Mouse (Mus musculus) adrenal gland, postnatal 14 days (tissue): ENCODE results near the gene Nmrk1. TPM values are rescaled to one million over a fixed set of nuclear protein-coding genes. Genes with fewer than 3 reads are reported as not detected.

Source experiments
- DNase-seq: peaks from one replicate; pipeline ENCODE4 v3.0.0; 2021; ENCODE audit warnings: mixed read lengths
- total RNA-seq: library from RNA; stranded (reverse); gene quantifications from 2 replicates; pipeline ENCODE4 v1.2.3, GENCODE M21; 2021

Gene Nmrk1
- total RNA-seq, 1 experiment from 2014 or later = 13.6 TPM

DNA sequence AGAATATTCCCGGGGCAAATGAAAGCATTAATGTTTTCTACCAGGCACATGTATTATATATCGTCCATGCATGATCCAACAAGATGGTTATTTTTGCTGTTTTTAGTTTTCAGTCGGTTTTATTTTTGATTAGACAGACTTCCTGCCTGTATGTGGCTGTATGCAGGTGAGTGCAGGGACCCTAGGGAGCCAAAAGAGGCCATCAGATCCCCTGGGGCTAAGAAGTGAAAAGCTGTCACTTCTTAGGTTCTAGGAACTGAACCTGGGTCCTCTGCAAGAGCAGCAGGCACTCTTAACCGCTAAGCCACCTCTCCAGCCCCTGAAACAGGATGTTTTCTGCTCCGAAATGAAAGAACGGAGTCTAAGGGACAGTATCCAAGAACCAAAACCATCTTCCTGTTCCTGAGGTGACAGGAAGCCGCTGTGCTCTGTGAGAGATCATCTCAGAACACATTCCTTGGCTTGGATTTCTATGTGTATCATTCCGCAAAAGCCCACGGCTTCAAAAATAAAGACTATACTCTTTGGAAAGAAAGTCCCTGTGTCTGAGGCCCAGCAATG is 16.0 kb upstream of the Nmrk1 start:
- no peak for DNase-seq

- no peak for DNase-seq
Measured at GRCm38 (mm10) chr19:18617504-18617903, 14.2 kb upstream of the Nmrk1 start.

GRCm38 (mm10) chr19:18619060-18619459 is 12.7 kb upstream of the Nmrk1 start:
- DNase-seq = no peak

GRCm38 (mm10) chr19:18619691-18620090 is 12.1 kb upstream of the Nmrk1 start:
- DNase-seq = no peak

DNA sequence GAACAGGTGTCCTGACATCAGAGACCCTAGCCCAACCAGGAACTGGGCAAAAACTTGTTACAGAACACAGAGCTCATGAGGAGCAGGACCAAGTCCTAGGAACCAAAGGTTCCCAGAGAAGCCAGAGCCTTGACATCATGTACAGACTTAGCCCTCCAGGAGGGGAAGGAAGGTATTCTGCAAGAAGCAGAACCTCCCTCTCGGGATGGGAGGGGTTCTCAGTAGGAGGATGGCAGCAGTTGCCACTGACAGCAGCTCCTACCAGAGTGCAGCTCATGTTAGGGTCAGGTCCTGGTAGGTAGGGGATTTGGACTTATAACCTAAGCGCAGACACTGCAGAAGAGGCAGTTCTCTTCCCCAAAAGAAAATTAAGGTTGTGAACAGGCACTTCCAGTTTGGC is 7.9 kb upstream of the Nmrk1 start:
- DNase-seq = no peak

DNA sequence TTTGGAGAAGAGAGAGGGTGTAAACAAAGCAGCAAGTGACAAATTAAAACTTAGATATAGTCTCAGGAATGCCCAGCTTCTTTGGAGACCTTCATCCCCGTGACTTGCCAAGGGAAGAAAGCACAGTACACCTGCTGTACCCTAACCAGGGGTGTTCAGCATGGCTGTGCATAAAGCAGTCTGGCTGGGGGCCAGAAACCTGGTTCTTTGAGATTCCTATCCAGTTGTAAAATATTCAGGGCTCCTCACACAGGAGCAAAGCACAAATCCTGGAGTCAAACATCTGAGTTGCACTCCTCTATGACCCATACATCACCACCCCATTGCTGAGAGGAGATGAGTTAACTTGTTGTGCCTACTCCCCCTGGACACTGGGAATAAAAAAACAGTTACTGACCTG is 2.2 kb upstream of the Nmrk1 start:
- DNase-seq = no peak

- peak; percentile 44 for DNase-seq
Measured at GRCm38 (mm10) chr19:18630221-18631119, 1.3 kb upstream of the Nmrk1 start.

DNA sequence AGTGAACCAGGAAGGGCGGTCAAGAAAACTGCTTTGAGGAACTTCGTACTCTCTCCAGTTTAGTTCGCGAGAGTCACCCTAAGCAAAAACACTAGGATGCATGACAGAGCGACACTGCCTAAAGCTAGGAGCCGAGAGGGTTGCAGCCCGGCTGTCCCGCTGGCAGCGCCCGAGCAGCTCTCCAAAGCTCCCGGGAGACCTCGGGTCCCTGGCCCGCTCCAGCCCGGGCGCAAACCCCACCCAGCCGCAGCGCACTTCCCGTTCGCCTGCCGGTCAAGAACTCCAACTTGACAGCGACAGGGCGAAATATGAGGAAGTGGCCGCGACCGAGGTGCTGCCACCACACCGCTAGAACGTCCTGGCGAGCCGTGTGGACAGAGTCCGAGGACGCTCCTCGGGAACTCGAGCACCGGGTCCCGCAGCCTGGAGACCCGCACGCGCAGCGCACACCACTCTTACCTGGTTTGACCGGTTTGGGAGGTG is 548 bp upstream of the Nmrk1 start:
- peak; percentile 83 for DNase-seq

- no peak for DNase-seq
Measured at GRCm38 (mm10) chr19:18632231-18633185, 758 bp downstream of the Nmrk1 start.

- no peak for DNase-seq
Measured at GRCm38 (mm10) chr19:18637954-18638353, 6.2 kb downstream of the Nmrk1 start.

GRCm38 (mm10) chr19:18638949-18639348 is 7.2 kb downstream of the Nmrk1 start:
- DNase-seq = no peak

- DNase-seq = no peak
Measured at GRCm38 (mm10) chr19:18639552-18639951, 7.8 kb downstream of the Nmrk1 start.

GRCm38 (mm10) chr19:18641001-18641400 is 9.3 kb downstream of the Nmrk1 start:
- DNase-seq = no peak

GRCm38 (mm10) chr19:18643411-18643810 is 11.7 kb downstream of the Nmrk1 start:
- no peak for DNase-seq

GRCm38 (mm10) chr19:18644084-18644483 is 12.3 kb downstream of the Nmrk1 start:
- no peak for DNase-seq

- no peak for DNase-seq
Measured at GRCm38 (mm10) chr19:18646397-18646796, 14.6 kb downstream of the Nmrk1 start.

DNA sequence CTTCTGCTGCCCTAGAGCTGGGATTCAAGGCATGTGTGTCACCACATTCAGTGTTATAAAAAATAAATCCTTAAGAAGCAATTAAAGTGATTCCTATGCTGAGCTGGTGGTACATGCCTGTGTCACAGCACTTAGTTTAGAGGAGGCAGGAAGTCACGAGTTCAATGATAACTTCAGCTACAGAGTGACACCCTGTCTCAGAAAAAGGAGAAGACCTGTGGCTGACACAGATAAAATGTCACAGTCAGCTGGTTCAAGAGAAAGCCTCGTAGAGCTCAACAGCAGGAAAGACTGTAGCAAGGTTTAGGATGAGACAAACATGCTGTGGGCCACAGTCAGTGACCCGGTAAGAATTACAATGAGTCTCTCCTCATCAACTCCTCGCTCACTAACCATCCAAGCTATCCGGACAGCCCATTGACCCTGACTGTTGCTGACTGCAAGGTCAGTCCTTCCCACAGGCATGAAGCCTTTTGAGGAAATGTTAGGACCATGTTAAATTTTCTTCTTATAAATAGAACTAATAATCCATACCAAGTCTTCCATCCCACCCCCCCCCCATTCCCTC is 15.2 kb downstream of the Nmrk1 start:
- peak; percentile 37 for DNase-seq

DNA sequence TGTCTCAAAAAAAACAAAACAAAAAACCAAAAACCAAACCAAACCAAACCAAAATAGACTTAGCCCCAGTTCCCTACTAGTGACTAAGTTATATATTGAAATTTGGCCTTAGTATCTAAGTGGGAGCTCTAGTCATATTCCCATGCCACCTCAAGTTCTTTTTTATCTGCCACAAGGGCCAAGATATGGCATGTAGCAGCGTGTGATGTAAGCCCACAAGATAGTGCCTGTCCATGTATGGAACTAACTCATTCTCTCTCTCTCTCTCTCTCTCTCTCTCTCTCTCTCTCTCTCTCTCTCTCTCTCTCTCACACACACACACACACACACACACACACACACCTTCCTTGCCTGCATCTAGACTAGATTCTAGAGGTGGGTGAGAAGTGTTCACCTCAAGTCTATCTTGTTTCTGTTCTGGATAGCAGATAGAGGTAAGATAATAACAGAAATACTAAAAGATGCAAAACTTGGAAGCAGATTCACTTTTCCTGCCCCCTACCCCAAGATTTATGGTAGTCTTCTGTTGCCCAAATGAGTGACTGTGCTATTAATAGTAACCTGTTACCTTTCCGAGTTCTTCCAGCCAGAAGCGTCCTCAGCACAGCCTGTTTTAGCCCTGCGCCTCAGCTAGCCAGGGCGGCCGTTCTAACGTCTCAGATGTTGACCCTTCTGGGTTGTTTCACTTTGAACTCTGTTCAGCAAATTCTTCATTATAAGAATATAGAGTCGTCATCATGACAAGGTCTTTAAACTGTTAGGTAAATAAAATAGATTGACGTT is 16.2 kb downstream of the Nmrk1 start:
- no peak for DNase-seq

DNA sequence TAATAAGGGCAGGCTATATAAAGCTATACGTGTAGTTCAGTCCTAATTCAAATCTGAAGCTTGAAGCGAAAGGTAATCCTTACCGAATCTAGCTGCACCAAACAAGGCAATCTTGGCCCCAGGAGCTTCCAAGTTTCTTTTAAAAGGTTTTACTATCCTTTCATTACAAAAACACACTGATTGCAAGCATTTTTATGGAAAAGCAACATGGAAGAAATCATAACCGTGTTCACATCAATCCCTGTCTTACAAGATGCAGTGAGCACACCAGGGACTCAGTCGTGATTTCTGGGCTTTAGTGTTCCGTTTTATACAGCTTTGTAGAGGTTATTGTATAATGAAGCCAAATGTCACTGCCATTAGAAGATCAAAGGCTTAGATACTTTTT is 16.8 kb downstream of the Nmrk1 start:
- no peak for DNase-seq

DNA sequence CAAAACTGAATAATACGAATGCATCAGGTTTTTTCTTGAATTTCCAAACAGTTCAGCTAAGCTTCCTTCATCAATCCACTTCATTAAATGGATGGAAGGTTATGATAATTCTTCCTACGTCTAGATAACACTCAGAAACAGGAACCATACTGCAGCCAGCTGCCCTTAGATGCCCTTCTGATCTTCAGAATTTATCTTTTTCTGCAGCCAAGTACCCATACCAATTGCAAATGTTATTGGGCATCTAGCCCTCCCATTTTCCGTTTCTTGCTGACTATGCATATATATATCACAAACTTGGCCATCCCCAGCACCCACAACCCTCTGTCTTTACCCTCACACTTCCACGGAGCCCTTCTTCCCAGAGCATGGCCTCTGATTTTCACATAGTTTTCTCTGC is 18.2 kb downstream of the Nmrk1 start:
- DNase-seq = no peak

DNA sequence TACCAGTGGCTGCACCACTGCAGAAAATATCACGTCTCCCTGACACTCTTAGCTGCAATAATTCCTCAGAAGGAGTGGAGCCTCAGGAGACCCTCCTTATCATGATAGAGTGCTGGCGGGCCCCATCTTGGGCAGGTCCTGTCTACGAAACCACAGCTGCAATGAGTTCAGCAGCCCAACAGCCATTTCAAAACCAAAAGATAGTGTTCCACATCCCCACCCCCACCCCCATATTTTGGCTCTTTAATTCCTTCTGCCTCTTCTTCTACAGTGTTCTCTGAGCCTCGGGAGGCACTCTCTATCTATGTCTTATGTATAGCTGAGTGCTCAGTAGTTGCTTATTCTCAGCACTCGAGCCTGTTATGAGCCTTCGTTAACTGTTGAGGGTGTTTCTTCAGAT is 18.7 kb downstream of the Nmrk1 start:
- no peak for DNase-seq
